In the genomic region with DNA sequence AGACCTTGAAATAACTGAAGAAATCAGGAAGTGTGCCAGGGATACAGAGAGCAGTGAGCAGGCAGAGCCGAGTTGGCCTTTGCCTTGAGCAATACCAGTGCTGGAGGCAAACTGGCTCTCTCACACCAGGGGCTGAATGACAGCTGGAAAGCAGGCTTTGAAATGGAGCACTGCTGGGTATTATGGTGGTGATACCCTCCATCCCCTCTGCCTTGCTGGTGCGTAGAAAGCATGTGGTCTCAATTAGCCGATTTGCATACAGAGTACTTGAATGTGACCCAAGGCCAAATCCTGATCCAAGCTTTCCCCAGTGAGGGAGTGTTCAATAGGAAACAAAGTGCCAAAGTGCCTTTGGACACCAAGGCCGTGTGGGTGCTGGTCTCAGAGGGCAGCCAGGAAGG, we compare ENCODE assay signal across 14 mouse cellular contexts.
DNase-seq lines count a peak whose midpoint lies in the region; ATAC-seq lines count a peak whose summit lies in the region.
"Had no signal": no experiment of that assay in that cellular context is flagged by ENCODE, and none has a peak within 500 bp of the region (broad histone marks: within the 10 kb centered on the region; RNA-seq: fewer than 3 reads in every experiment).

No protein-coding gene starts in this region.

- no peaks in the 10 kb centered on the region for H3K36me3 ChIP-seq in forebrain, embryonic 16.5 days (ENCODE audit: control insufficient read depth, insufficient read depth)
- no peaks in the 10 kb centered on the region for H3K36me3 ChIP-seq in forebrain, embryonic 12.5 days (replicated peaks)
- H3K36me3 ChIP-seq in kidney, embryonic 15.5 days: no peaks in the 10 kb centered on the region
- H3K36me3 ChIP-seq: hindbrain, embryonic 15.5 days had no signal

- no peak overlapping the region for H3K9ac ChIP-seq in forebrain, embryonic 16.5 days (replicated peaks; ENCODE audit: low read depth, low read length)
- no peak overlapping the region for H3K9ac ChIP-seq in forebrain, embryonic 12.5 days
- H3K9ac ChIP-seq in kidney, embryonic 15.5 days: no peak overlapping the region
- H3K9ac ChIP-seq: hindbrain, embryonic 15.5 days had no signal

- H3K9me3 ChIP-seq in forebrain, embryonic 16.5 days (ENCODE audit: control insufficient read depth, low read length): no peaks in the 10 kb centered on the region
- H3K9me3 ChIP-seq in forebrain, embryonic 12.5 days: no peaks in the 10 kb centered on the region
- H3K9me3 ChIP-seq in kidney, embryonic 15.5 days (replicated peaks): no peaks in the 10 kb centered on the region
- H3K9me3 ChIP-seq: hindbrain, embryonic 15.5 days had no signal

- H3K4me3 ChIP-seq in forebrain, embryonic 16.5 days (replicated peaks; ENCODE audit: low read length): no peak overlapping the region
- H3K4me3 ChIP-seq in forebrain, embryonic 12.5 days (replicated peaks): no peak overlapping the region
- H3K4me3 ChIP-seq in kidney, embryonic 15.5 days (replicated peaks): no peak overlapping the region
- H3K4me3 ChIP-seq: erythroblast, embryonic 14.5 days; hindbrain, embryonic 15.5 days had no signal

- intact Hi-C loops in left cerebral cortex, postnatal 10 days (cut with DNase I): no loop called here

- H3K4me2 ChIP-seq in forebrain, embryonic 16.5 days (ENCODE audit: low read length): no peak overlapping the region
- H3K4me2 ChIP-seq in forebrain, embryonic 12.5 days: no peak overlapping the region
- no peak overlapping the region for H3K4me2 ChIP-seq in kidney, embryonic 15.5 days
- H3K4me2 ChIP-seq: hindbrain, embryonic 15.5 days had no signal

- peak; percentile 49; the same call in 1 of the 2 replicates for ATAC-seq in forebrain, embryonic 16.5 days
- no peak for ATAC-seq in forebrain, embryonic 12.5 days (ENCODE audit: low FRiP score)
- ATAC-seq in kidney, embryonic 15.5 days (replicated peaks; ENCODE audit: low FRiP score): no peak
- peak; percentile 67 for ATAC-seq in granulocyte monocyte progenitor cell, adult 5-6 weeks (replicated peaks; ENCODE audit: poor library complexity, severe bottlenecking)
- ATAC-seq: lung, postnatal 0 days had no signal

- peaks cover 12% of the 10 kb centered on the region; the same call in 1 of the 2 replicates for H3K4me1 ChIP-seq in forebrain, embryonic 16.5 days (replicated peaks; ENCODE audit: control insufficient read depth, insufficient read depth, low read length)
- H3K4me1 ChIP-seq in forebrain, embryonic 12.5 days: peaks cover 32% of the 10 kb centered on the region
- no peaks in the 10 kb centered on the region for H3K4me1 ChIP-seq in kidney, embryonic 15.5 days

- H3K27me3 ChIP-seq in forebrain, embryonic 16.5 days (replicated peaks; ENCODE audit: control insufficient read depth, insufficient read depth, low read length): no peaks in the 10 kb centered on the region
- H3K27me3 ChIP-seq in forebrain, embryonic 12.5 days: 0 out of 2 replicates have a peak, but pooled peaks cover 8% of the 10 kb centered on the region
- peaks cover 11% of the 10 kb centered on the region; the same call in 1 of the 2 replicates for H3K27me3 ChIP-seq in kidney, embryonic 15.5 days
- H3K27me3 ChIP-seq: CH12.LX; hindbrain, embryonic 15.5 days had no signal

- peak; percentile 17 to 23 for DNase-seq in kidney, postnatal 36 days
- DNase-seq in ZHBTc4 (ENCODE audit: low read depth, low spot score): peak; percentile 83
- no peak for DNase-seq in c-Kit-positive CD71-positive TER-119-positive erythroid progenitor cells, embryonic 14.5 days (ENCODE audit: low spot score)
- DNase-seq in left cerebral cortex, postnatal 10 days (ENCODE audit: extremely low spot score in 1 of 2, low spot score in 2 of 2): no peak
- DNase-seq: spleen, adult 18-20 months; thymus, postnatal 25 days had no signal

- WGBS in forebrain, embryonic 16.5 days: 30% methylated on average over 4 of the region's 4 CpGs
- WGBS in forebrain, embryonic 12.5 days: 44% methylated on average over 4 of the region's 4 CpGs
- 47% methylated on average over 4 of the region's 4 CpGs for WGBS in kidney, embryonic 15.5 days

- H3K27ac ChIP-seq in forebrain, embryonic 16.5 days (ENCODE audit: low read length): no peak overlapping the region
- no peak overlapping the region for H3K27ac ChIP-seq in forebrain, embryonic 12.5 days
- no peak overlapping the region for H3K27ac ChIP-seq in kidney, embryonic 15.5 days
- H3K27ac ChIP-seq: hindbrain, embryonic 15.5 days had no signal

Comparison
In these comparisons a context has a peak if more than half of its experiments do, and no peak if none do; other contexts are left out.
1. ATAC-seq: peak in forebrain, embryonic 16.5 days (single experiment) and granulocyte monocyte progenitor cell, adult 5-6 weeks (single experiment); none in forebrain, embryonic 12.5 days (single experiment) and kidney, embryonic 15.5 days (single experiment).
2. DNase-seq: peak in kidney, postnatal 36 days (2 of 2) and ZHBTc4 (single experiment); none in c-Kit-positive CD71-positive TER-119-positive erythroid progenitor cells, embryonic 14.5 days (single experiment) and left cerebral cortex, postnatal 10 days (0 of 2).